Mouse (Mus musculus): ENCODE results near the gene Slc6a8. TPM values are rescaled to one million over a fixed set of nuclear protein-coding genes. Genes with fewer than 3 reads are reported as not detected.

The Slc6a8 gene
- total and polyA plus RNA-seq, 3 experiments, result 0.70 to 4.2 (median 2.2) TPM

DNA sequence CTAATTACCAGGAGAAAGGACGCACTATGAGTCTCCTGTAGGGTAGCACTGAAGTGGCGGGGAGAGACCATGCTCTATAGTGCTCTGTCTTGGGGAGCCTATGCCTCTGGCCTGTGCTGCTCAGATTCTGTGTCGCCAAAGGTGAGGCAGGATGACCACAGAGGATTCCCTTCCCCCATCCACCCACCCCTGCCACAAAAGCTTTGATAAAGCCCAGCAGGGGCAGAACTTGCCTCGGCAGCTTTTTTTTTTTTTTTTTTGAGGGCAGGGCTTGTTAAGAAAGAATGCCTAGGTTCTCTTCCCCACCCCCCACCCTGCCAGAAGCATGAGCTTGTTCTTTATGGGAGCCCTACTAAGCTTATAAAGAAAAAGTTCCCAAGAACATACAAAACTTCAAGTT is 27.8 kb upstream of the Slc6a8 start:
- H3K9me3 ChIP-seq (replicated peaks; ENCODE audit: low read length), result no peaks in the 10 kb centered on the region
- H3K27me3 ChIP-seq (replicated peaks), result no peaks in the 10 kb centered on the region
- no peak for DNase-seq (ENCODE audit: extremely low read depth)
- no peak overlapping the region for H3K4me2 ChIP-seq (ENCODE audit: insufficient read depth, low read depth, poor library complexity, severe bottlenecking)
- in situ Hi-C loops (cut with MboI; ENCODE audit: low pct_ligation_motif_present, low pct_unique_long_range_greater_than_20kb, low sequenced_read_pairs), result no loop called here
- H3K27ac ChIP-seq (ENCODE audit: insufficient read depth, low read depth), result no peak overlapping the region
- H3K4me1 ChIP-seq (ENCODE audit: control insufficient read depth in 1 of 2, insufficient read depth in 2 of 2), result no peaks in the 10 kb centered on the region
- no peak overlapping the region for H3K9ac ChIP-seq (ENCODE audit: insufficient read depth, low read depth)
- no peak overlapping the region for H3K4me3 ChIP-seq (replicated peaks in 1 of 3; ENCODE audit: low read depth in 2 of 3, low read length in 2 of 3, poor library complexity in 1 of 3)
- no peaks in the 10 kb centered on the region for H3K36me3 ChIP-seq (replicated peaks in 1 of 2; ENCODE audit: control insufficient read depth in 1 of 2, insufficient read depth in 1 of 2, low read length in 1 of 2)
- dilution Hi-C loops (cut with MboI; ENCODE audit: extremely low pct_ligation_motif_present, extremely low pct_unique_long_range_greater_than_20kb, low sequenced_read_pairs), result no loop called here
- no peaks in the 10 kb centered on the region for H3K79me2 ChIP-seq (replicated peaks; ENCODE audit: control insufficient read depth, extremely low read depth, insufficient read depth, poor library complexity, severe bottlenecking)
- no peak for TF ChIP-seq MAZ (IDR thresholded peaks at IDR 0.05; ENCODE audit: low read depth, low read length)
- TF ChIP-seq ELF1 (IDR thresholded peaks at IDR 0.05; ENCODE audit: low read depth, low read length), result no peak
- TF ChIP-seq ZNF384 (IDR thresholded peaks at IDR 0.05; ENCODE audit: low read depth, low read length), result no peak
- TF ChIP-seq MAFK (IDR thresholded peaks at IDR 0.05; ENCODE audit: insufficient replicate concordance, low read length), result no peak
- no peak for TF ChIP-seq SMC3 (IDR thresholded peaks at IDR 0.05; ENCODE audit: low read depth, low read length)
- TF ChIP-seq PAX5 (IDR thresholded peaks at IDR 0.05; ENCODE audit: low read length), result no peak
- TF ChIP-seq MYC (IDR thresholded peaks at IDR 0.05; ENCODE audit: low read depth, low read length), result no peak
- no peak for TF ChIP-seq KAT2A (IDR thresholded peaks at IDR 0.05; ENCODE audit: insufficient replicate concordance, low read length)
- TF ChIP-seq CHD1 (IDR thresholded peaks at IDR 0.05; ENCODE audit: low read depth, low read length), result no peak
- TF ChIP-seq CTCF (conservative IDR thresholded peaks at IDR 0.05 in 1 of 2, IDR thresholded peaks at IDR 0.05 in 1 of 2; ENCODE audit: low read depth in 2 of 2, low read length in 2 of 2), result no peak
- no peak for TF ChIP-seq CHD2 (IDR thresholded peaks at IDR 0.05; ENCODE audit: low read length)
- no peak for TF ChIP-seq BHLHE40 (IDR thresholded peaks at IDR 0.05; ENCODE audit: low read depth, low read length)

DNA sequence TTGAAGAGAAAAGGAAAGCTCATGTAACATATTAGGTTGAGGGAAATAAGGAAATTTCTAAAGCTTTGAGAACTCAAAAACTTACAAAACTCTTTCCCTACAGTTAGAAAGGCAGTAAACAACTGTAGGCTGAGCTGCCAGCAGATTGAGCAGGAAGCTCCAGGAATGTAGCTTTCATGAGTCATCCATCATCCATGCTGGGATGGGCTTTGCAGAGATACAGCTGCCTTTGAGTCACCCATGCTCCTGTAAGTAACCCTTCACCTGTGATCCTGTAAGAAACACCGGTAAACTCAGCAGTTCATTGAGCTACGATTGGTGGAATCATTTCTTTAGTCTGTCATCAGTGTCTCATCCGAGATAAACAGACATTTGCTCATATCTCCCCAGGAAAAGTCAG is 22.1 kb upstream of the Slc6a8 start:
- H3K4me2 ChIP-seq (ENCODE audit: insufficient read depth, low read depth, poor library complexity, severe bottlenecking), result no peak overlapping the region
- H3K27me3 ChIP-seq (replicated peaks), result no peaks in the 10 kb centered on the region
- TF ChIP-seq PAX5 (IDR thresholded peaks at IDR 0.05; ENCODE audit: low read length) (no peak), ETS1 (conservative IDR thresholded peaks at IDR 0.05; ENCODE audit: low read depth, low read length) (no peak), POLR2AphosphoS2 (IDR thresholded peaks at IDR 0.05; ENCODE audit: low read depth, low read length) (no peak), MEF2A (IDR thresholded peaks at IDR 0.05; ENCODE audit: borderline replicate concordance, low read depth, low read length) (no peak), JUND (conservative IDR thresholded peaks at IDR 0.05; ENCODE audit: low read depth, low read length) (no peak), IRF4 (IDR thresholded peaks at IDR 0.05; ENCODE audit: low read depth, low read length) (no peak), MAZ (IDR thresholded peaks at IDR 0.05; ENCODE audit: low read depth, low read length) (no peak), NRF1 (IDR thresholded peaks at IDR 0.05; ENCODE audit: low read depth, low read length) (no peak)
- DNase-seq (ENCODE audit: extremely low read depth), result no peak
- no peak overlapping the region for H3K27ac ChIP-seq (ENCODE audit: insufficient read depth, low read depth)
- in situ Hi-C loops (cut with MboI; ENCODE audit: low pct_ligation_motif_present, low pct_unique_long_range_greater_than_20kb, low sequenced_read_pairs) (loop anchor here (5.0 to 25.0 kb wide), 2 partner anchors 64 to 639 kb away; no protein-coding TSS in a partner anchor), dilution Hi-C loops (cut with MboI; ENCODE audit: extremely low pct_ligation_motif_present, extremely low pct_unique_long_range_greater_than_20kb, low sequenced_read_pairs) (no loop called here)
- H3K9me3 ChIP-seq (replicated peaks; ENCODE audit: low read length), result no peaks in the 10 kb centered on the region
- H3K36me3 ChIP-seq (replicated peaks in 1 of 2; ENCODE audit: control insufficient read depth in 1 of 2, insufficient read depth in 1 of 2, low read length in 1 of 2), result no peaks in the 10 kb centered on the region
- no peak overlapping the region for H3K9ac ChIP-seq (ENCODE audit: insufficient read depth, low read depth)
- H3K4me1 ChIP-seq (ENCODE audit: control insufficient read depth in 1 of 2, insufficient read depth in 2 of 2), result peaks cover 3 to 8% of the 10 kb centered on the region in 2 experiments; a peak in 2 of 4 replicates
- H3K79me2 ChIP-seq (replicated peaks; ENCODE audit: control insufficient read depth, extremely low read depth, insufficient read depth, poor library complexity, severe bottlenecking), result no peaks in the 10 kb centered on the region
- H3K4me3 ChIP-seq (replicated peaks in 1 of 3; ENCODE audit: low read depth in 2 of 3, low read length in 2 of 3, poor library complexity in 1 of 3), result no peak overlapping the region

Data from CH12.LX (cell line).